Mouse (Mus musculus): Measurements from ENCODE around the gene Vill.

Vill gene

DNA sequence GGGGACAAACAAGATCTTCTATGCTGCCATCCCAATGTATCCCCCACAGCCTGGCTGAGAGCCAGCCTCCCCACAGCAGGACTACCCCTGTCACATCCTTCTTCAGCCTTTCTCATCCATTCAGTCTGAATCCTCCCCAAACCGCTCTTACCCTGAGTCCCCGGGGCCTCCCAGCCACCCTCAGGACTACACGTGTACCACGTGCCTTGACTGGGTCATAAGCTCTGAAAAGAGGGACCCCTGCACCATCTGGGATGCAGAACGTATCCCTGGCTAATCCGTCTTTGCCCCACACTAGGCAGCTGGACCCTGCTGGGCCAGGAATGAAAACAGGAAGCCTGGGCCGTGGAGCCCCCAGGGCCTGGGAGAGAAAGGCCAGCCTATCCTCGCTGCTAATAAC, 29.5 kb downstream of the Vill start:
- no peak for DNase-seq

DNA sequence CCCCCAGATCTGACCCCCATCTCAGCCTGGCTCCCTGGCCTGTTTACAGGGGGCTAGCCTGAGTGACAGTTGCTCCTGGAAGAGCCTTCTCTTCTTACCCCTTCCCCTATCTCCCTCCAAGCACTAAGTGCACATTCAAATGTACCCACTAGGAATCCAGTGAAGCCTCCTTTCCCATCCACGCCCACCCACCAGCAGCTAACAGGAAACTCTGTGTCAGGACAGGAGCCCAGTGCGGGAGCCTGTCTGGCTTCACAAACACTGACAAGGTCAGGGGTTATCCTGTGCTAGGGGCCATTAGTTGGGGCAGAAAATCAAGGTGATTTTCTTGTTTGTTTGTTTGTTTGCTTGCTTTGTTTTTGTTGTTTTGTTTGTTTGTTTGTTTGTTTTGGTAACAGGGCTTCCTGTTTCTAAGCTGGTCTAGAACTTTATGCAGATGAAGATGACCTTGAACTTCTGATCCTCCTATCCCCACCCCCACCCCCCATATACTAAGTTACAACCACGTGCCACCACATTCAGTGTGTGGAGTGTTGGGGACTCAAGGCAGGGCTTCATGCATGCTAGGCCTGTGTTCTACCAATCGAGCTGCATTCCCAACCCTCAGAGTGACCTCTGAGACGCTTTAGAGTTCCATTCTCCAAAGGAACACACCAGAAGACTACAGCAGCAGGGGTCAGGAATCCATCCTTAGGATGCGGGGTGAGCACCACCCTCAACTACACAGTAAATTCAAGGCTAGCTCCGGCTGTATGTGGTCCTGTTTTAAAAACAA, 30.3 kb downstream of the Vill start:
- no peak for DNase-seq

DNA sequence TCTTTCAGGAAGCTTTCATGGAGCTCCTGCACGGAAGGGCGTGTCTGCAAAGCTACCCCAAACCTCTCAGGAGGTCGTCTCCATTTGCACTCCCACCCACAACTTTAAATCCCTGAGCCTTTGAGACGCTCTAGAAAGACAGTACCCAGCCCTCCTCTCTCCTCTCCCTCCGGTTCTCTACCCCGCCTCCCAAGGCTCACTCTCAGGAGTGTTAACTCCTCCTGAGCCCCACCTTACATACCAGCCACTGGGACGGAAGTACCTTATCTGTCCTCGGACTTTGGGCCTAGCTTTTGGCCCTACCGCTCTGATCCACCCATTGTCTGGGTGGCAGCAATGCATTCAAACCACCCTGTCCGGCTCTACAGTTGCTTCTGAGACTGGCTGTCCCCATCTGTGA, 31.4 kb downstream of the Vill start:
- DNase-seq, result no peak

DNA sequence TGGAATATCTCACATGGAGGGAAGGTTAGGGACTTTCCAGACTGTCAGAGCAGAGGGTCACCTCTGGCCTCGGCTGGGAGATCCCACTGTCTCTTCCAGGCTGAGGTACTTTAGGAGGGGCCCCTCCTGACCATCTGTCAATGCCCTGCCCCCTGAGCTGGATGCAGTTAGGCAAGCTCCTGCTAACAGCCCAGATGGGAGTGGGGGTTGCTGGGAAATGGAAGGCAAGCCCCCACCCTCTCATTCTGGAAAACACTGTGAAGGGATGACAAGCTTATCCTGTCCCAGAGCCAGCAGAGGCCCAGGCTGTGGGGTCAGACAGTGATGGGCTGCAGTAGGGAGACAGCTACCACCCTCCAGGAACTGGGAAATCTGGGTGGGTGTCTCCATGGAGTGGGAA, 33.9 kb downstream of the Vill start:
- no peak for DNase-seq

DNA sequence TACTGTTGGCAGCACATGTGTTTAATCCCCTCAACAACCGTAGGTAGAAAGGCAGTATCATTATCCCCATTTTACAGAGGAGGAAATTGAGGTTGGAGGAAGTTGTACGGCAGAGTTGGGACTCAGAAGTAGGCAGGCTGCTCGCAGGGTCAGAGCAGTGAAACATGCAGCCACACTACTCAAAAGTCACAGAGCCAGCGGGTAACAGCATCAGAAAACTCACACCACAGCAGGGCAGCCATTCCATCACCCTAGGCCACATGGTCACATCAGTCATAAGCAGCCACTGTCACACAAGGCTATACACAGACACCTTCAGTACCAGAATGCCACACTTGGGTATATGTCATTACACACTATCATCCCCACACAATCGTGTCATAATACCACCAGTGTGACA, 34.7 kb downstream of the Vill start:
- DNase-seq, result no peak

DNA sequence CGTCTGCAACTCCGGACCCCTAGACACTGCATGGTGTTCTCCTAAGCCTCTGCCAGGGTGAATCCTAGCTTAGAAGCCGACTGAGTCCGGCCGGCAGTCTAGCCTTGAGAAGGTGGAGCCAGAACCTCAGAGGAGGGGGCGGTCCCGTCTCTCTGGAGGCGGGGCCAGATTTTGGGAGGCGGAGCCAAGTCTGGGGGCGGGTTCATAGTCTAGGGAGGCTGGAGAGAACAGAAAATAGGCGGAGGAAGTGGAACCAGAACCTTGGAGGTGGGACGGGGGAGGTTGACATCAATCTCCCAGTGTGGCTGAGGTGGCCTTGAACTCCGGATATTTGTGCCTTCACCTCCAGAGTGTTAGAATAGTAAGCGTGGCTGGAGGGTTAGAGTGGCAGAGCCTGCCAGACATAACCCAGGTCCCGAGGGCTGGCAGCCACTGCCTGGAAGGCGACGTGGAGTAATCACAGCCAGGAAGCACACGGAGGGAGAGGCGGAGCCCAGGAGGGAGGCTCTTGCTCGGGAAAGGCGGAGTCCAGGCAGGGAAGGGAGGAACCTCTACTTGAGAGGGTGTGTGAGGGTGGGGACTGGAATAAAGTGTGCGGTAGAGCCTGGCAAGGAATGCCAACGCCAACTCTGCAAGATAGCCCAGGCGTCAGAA, 35.7 kb downstream of the Vill start:
- DNase-seq, result peak; percentile 96

DNA sequence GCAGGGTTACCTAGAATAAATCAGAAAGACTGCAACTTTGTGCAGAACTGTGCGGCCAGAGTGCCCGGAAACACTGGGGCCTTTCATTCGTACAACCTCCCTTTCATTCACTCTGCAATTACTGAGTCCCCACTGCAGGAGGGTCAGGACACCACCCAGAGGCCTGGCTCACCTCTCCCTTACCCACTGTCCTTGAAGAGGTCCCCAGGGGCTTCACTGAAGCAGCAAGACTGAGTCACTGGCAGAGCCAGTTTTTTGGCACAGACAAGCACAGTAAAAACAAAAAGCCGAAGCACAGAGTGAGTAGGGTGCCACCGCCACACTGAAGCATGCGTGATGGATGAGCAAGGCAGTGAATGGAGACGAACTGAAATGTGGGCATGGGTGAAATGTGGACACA, 36.9 kb downstream of the Vill start:
- no peak for DNase-seq

DNA sequence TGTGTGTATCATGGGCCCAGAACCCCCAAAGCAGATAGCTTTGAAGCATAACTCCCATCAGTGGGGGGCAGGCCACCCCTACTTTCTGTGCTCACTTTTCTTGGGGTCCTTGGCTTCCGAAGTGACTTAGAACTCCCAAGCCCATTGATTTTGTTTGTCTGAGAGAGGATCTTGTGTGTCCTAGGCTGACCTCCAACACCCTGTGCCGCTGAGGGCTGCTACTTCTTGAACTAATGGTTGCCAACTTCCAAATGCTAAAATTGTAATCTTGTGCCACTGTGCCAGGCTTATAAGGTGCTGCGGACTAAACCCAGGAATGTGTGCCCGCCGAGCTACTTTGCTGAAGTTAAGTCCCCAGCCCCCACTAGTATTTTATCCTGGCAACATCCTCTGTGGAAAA, 37.9 kb downstream of the Vill start:
- DNase-seq, result no peak

DNA sequence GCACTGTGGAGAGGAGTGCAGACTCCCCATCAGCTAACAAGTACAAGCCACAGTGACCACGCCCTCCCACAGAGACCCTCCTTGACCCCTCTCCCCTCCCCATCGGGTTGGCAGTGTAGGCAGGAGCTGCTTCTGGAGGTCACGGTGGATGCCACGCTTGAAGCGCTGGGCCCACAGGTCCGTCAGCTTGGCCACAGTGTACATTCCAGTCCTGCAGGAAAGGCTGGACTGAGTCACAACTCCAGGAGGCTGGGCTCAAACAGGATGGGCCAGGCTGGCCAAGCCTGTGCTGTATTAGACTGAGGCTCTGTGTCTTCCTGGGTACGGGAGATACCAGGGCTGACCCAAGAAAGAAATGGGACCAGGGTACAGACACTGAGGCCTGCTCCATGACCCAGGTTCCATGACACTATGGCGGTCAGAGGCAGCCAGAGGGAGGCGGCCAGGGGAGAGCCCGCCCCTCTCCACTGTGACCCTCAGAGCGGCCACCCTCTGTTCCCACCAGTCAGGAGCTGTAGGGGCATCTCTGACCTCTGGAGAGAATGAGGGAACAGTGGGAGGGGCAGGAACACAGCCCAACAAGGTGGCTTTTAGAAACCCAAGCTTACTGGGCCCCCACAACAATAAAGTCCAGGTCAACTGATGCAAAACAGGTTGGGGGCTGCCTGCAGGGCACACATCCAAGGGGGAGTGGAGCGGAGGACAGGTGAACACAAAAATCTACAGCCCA, 39.2 kb downstream of the Vill start:
- no peak for DNase-seq

DNA sequence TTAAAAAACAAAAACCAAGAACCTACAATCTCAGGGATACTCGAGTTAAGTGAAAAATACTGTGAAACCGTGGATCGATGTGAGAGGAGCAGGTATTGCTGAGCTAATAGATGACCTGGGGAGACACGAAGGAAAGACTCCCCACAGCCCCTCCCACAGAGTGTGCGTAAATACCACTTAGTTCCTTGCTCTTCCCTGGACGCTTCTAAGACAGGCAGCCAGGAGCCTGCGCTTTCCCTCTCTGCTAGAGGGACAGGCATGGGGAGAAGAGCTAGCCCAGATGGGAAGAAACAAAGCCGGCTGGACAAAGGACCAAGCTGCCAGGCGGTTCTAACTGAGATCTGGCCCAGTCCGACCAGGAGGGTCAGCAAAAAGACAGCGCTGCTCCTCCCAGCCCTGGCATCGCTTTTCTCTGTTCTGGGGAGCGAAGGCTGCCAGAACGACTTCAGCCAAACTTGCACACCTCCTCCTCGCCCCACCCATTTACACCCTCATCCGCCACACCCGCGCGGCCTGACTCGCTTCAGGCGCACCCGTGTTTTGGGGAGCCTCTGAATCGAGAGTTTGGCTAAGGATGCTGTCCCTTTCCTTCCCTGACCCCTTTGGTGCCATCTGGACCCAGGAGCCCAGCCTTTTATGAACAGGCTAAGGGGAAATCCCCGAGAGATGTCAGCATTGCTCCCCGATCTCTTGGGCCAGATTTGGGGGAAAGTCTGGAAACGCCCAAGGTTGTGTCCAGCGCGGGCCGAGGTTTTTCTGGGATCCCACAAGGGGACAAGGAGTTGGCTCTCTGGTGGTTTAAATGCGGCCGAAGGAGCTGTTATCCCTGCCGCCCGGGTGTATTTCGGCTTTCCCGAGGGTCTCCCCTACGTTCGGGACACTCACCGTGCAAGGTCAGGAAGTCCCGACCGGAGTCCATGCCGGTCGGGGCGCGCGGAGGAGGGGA, 40.2 kb downstream of the Vill start:
- DNase-seq, result no peak

DNA sequence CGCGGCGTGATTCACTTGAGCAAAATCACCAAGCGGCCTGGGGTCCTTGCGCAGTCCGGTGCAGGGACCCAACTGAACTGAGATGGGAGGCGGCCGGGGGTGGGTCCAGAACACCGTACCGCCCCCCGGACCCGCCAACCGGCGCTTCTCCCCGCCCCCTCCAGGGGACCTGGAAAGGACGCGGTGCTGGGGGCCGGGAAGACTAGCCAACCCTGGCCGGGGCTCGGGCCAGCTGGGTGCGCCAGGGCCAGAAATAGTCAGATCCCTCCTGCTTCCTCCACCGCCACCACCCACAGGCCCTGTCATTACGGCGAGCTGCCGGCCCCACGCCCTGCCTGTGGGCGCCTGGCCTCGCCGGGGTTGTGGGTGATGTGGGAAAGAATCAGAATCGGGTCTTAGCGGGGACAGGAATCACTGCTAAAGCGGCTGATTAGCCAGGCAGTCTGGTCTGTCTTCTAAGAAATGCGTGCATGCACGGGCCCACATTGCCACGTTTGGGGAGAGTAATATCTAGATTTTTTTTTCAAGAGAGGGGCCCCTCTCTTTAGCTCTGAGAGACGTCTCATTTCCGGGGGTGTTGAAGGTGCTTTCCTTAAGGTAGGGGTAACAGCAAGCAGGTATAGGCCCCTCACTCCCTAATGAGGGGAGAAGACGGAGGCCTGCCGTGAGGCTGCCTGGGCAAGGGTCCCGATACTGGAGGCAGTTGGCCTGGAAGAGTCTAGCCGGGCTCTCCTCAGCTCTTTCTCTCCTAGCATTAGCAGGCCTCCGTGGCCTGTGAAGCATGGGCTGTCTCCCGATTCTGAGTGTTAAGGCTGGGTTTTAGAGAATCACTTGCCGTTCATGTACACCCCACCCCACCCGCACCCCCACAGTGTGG, 41.1 kb downstream of the Vill start, which contains the start of gene Plcd1:
TSS of gene Plcd1 (minus strand) at position 84 of the 877 bp plus-strand sequence.
- peak; percentile 95 for DNase-seq

DNA sequence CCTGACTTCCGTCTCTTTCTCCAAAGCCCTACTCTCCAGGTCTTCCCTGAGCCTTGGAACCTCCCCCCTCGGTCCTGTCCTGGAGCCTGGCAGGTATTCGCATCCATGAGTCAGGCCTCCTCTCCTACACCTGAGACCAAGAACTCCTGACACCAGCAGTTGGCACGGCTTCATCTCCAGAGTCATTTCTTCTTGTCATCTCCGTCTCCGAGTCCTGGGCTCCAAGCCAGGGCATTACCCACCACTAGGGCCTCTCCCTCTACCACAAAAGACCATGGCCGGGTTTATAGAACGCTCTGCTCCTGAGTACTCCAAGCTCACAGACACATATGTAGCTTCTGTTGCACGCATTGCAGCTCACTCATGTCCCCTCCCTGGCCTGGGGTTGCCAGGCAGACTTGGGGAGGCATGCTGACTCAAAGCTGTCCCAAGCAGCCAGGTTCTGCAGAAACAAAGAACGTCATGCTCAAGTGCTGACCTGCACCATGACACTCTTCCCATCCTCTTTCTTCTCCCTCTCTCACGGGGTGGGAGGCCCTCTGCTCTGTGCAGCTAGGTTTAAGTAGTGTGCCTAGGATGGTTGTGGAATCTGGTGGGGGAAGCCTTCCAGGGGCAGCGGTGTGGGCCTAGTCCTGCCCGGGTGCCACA, 42.0 kb downstream of the Vill start:
- no peak for DNase-seq

DNA sequence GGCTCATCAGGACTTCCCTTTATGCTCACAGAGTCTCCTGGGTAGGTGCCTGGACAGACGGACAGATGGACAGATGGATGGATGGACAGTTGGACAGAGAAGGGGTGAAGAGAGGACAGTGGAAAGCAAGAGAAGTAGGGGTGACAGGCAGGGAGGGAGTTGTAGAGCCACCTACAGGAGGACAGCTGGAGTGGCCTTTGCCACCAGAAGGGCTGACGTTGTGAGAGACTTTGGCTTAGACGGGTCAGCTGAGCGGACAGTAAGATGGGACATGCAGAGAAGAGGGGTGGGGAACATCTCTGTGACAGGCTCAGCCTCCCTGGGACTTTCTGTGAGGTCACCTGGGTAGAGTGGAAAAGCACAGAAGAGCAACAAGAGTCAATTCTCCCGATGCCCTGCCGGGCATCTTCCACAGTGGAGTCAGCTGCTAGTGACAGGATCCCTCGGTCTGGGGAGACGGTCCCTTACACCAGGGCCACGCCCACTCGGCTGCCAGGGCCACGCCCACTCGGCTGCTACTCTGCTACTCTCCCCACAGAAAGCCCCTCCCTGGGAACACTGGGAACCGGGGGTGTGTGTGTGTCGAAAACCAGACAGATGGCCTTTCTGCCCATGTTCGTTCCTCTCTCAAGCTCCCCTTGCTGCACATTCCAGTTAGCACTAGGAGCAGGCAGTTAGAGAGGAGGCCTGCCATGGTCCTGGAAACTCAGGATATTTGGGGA, 47.8 kb downstream of the Vill start:
- DNase-seq, result peak; percentile 48

DNA sequence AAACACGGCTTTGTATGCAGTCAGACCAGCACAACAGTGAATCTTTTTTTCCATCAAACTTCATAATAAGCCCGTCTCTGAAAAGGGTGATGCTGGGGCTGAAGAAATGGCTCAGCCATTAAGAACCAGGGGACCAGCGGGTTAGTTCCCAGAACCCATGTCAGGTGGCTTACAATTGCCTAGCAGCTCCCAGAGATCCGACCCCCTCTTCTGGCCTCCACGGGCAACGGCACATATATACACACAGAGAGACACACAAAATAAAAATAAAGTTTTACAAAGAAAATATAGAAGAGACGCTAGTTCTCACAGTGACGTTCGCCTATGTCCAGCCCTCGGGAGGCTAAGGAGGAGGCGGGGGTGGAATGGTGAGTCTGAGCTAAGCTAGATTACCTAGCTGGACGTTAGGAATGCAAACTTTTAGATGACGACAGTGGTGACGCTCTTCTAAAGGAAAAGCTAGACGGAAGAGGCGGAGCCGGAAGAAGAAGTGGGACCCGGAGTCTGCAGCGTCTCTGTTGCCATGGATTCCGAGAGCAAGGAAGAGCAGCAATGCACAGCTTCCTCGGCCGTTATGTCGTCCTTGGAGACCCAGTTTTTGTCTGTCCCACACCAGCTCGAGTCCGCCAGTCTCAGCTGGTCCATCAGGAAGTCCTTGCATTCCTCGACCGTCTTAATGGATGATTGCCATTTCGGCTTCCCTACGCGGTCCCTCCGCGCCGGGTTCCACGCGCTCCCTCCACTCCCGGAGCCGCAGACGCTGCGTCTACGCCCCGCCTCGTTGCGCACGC, 49.6 kb downstream of the Vill start, which contains the start of gene Dlec1:
TSS of gene Dlec1 (plus strand) at position 487 of the 791 bp plus-strand sequence.
- DNase-seq, result peak; percentile 91

DNA sequence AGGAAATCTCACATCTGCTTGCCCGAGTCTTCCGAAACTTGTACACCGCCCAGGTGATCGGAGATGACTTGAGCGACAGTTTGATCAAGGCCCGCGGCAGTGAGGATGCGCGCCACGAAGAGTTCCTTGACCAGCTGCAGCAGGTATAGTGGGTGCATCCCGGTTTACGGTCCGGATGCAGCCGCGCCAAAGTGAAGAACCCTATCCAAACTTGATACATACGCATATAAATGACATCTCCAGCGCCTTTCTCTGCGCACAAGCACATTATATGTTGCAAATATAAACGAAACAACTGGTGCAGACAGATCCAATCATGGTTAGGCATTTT, 50.2 kb downstream of the Vill start:
- no peak for DNase-seq

DNA sequence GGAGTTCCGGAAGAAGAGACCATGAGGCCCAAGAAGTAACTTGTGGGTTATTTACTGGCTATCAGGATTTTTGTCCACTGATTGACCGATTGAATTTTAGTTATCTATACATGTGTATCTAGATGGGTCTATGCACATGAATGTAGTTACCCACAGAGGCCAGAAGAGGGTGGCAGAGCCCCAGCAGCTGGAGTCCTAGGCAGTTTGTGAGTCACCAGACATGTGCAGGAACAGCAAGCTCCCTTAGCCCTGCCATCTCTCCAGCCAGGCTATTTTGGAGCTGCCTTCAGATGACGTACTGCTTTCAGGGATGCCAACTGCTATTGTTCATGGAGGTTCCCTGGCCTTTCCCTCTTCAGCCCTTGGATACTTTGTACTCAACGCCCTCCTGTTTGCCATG, 55.0 kb downstream of the Vill start:
- peak; percentile 53 for DNase-seq

DNA sequence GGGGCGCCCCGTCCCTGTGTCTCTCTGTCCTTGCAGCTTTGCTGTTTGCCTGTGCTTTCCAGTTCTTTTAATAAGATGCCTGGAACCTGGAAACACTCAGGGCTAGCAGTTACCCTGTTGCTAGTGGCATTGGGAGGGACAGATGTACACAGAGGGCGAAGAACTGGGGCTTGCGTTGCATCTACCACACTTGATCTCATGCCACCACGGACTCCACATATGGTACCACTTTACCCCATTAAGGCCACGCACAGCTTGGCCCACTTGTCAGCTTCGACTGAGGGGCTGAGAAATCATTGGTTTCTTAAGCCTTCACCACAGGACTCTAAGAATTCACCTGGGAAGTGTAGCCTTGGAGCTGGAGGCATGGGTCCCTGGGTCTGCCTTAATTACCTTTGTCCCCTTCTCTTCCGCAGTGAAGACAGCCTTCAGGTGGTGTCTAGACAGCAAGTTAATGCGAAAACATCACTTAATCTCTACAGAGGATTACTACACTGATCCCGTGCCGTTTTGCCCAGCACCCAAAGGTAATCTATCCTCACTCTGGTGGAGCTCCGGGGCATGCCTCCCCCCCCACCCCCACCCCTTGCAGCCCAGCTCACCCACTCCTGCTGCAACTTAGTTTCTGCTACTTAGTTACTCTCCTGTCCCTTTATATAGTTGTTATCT, 57.2 kb downstream of the Vill start:
- DNase-seq, result no peak

DNA sequence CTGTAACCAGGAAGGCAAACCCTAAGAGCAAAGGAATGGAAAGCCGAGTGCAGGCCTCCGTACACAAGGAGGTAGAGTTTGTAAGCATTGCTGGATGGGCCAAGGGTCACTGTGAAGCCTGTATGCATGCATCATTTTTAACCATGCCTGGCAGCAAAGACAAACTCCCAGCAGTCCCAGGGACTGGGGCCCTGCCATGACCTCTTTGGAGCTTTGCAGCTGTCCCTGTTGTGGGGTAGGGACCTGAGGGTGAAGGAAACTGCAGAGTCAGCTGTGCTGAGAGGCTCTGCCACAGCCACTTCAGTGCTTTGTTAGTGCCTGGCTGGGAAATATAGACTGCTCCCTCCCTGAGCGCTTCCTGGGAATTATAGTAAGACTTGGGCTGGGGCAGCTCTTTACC, 58.1 kb downstream of the Vill start:
- peak; percentile 29 for DNase-seq

DNA sequence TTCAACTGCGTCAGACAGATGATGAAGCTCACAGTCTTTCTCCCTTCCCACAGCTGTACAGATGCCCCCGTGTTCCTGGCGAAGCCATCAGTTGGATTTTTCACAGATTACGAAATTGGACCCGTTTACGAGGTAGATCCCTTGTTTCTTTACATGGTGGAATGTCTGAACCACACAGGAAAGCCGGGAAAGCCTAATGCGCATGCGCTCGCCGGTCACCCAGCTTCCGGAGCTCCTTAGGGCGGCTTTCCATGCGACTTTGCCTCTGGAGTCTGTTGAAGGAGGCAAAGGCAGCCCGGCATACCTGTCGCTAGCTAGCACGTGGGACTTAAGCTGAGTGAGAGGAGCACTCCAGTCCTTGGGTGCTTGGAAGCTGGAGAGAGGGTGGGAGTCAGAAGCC, 62.3 kb downstream of the Vill start:
- DNase-seq, result no peak

Measured in kidney, postnatal 14 days (tissue).